Mouse (Mus musculus): Measurements from ENCODE around the gene Fam124b. TPM values are rescaled to one million over a fixed set of nuclear protein-coding genes. Genes with fewer than 3 reads are reported as not detected.

The Fam124b gene
- not detected in 2 replicates for polyA plus RNA-seq (2011; ENCODE audit: insufficient read depth, insufficient read length, low read depth, missing spikeins)

DNA sequence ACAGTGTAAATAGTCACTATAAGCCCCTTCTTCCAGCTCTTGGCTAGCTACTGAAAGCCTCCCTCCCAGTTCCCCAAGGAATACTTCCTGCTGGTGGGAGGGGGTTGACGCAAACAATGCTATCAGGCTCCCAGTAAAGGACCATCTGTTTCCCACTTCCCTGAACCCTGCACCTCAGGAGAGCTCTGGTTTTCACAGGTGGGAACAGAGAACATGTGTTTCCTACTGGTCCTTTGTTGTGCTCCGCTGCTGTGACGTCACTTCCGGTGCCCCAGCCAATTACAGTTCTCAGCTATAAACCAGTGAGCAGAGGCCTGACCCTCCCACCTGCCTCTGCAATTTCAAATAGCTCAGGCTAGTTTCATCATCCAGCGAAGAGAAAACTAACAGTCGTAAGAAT is at the start of gene Fam124b:
Fam124b (minus strand) TSS at position 206 of the 400 bp plus-strand sequence.
- Histone ChIP-seq H3K4me1 (ENCODE audit: control insufficient read depth, insufficient read depth, low read length) (no peaks in the 10 kb centered on the region), H3K9ac (ENCODE audit: low read depth, poor library complexity, severe bottlenecking) (no peak within 1 kb of the TSS), H3K36me3 (ENCODE audit: control insufficient read depth, insufficient read depth, low read length, poor library complexity, severe bottlenecking) (no peaks in the 10 kb centered on the region), H3K27ac (ENCODE audit: insufficient read depth, low read length) (no peak within 1 kb of the TSS), H3K27me3 (ENCODE audit: control insufficient read depth, insufficient read depth, low read length, poor library complexity, severe bottlenecking) (no peaks in the 10 kb centered on the region), H3K9me3 (replicated peaks; ENCODE audit: control insufficient read depth, insufficient read depth, low read length, poor library complexity, severe bottlenecking) (peaks cover 5% of the 10 kb centered on the region; the same call in 1 of the 2 replicates), H3K4me3 (ENCODE audit: low read depth, low read length) (no peak within 1 kb of the TSS)
- TF ChIP-seq EP300 (IDR thresholded peaks at IDR 0.05; ENCODE audit: insufficient read depth, low read depth, low read length) (no peak), POLR2A (IDR thresholded peaks at IDR 0.05; ENCODE audit: insufficient read depth, low read length) (no peak), CTCF (IDR thresholded peaks at IDR 0.05; ENCODE audit: low read depth, low read length) (no peak)

DNA sequence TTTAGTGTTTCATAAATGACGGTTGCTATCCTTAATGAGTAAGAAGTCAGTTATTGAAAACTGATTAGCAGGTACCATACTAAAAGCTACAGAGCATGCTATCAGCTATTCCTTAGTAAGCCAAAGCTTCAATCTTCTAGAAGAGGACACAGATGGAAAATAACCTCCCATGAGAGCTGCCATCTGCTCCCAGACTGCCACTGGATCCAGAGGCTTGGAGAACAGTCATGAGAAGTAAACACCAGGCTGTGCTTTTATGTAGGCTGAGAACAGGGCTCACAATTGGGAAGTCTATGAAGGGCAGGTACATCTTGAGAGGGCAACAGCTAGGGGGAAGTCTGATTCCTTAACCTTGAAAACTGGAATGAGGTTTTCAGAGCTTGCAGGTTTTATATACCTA is 42.2 kb upstream of the Fam124b start:
- H3K36me3 ChIP-seq (ENCODE audit: control insufficient read depth, insufficient read depth, low read length, poor library complexity, severe bottlenecking) = no peaks in the 10 kb centered on the region
- no peaks in the 10 kb centered on the region for H3K9me3 ChIP-seq (replicated peaks; ENCODE audit: control insufficient read depth, insufficient read depth, low read length, poor library complexity, severe bottlenecking)
- no peak overlapping the region for H3K9ac ChIP-seq (ENCODE audit: low read depth, poor library complexity, severe bottlenecking)
- H3K4me3 ChIP-seq (ENCODE audit: low read depth, low read length) = no peak overlapping the region
- H3K4me1 ChIP-seq (ENCODE audit: control insufficient read depth, insufficient read depth, low read length) = no peaks in the 10 kb centered on the region
- TF ChIP-seq EP300 (IDR thresholded peaks at IDR 0.05; ENCODE audit: insufficient read depth, low read depth, low read length) (no peak), POLR2A (IDR thresholded peaks at IDR 0.05; ENCODE audit: insufficient read depth, low read length) (no peak), CTCF (IDR thresholded peaks at IDR 0.05; ENCODE audit: low read depth, low read length) (no peak)
- no peak overlapping the region for H3K27ac ChIP-seq (ENCODE audit: insufficient read depth, low read length)
- no peaks in the 10 kb centered on the region for H3K27me3 ChIP-seq (ENCODE audit: control insufficient read depth, insufficient read depth, low read length, poor library complexity, severe bottlenecking)

DNA sequence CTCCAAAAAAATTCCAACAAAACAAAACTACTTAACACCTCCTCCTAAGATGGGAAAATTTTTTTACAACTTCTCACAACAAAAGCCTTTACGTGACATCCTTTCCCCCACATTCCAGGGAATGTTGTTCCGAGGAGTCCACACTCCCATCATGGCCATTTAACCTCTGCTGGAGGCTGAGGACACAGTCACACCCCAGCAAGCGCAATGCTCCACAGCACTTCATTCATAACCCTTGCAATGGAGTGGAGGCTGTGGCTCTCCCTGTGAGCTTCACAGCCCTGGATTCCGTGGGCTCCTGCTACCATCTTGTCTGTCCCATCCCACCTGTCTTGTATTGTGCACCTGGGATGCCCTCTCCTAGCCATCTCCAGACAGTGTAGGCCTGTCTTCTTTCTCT is 40.4 kb upstream of the Fam124b start:
- Histone ChIP-seq H3K4me1 (ENCODE audit: control insufficient read depth, insufficient read depth, low read length) (no peaks in the 10 kb centered on the region), H3K27me3 (ENCODE audit: control insufficient read depth, insufficient read depth, low read length, poor library complexity, severe bottlenecking) (no peaks in the 10 kb centered on the region), H3K9me3 (replicated peaks; ENCODE audit: control insufficient read depth, insufficient read depth, low read length, poor library complexity, severe bottlenecking) (no peaks in the 10 kb centered on the region), H3K36me3 (ENCODE audit: control insufficient read depth, insufficient read depth, low read length, poor library complexity, severe bottlenecking) (no peaks in the 10 kb centered on the region), H3K9ac (ENCODE audit: low read depth, poor library complexity, severe bottlenecking) (no peak overlapping the region), H3K27ac (ENCODE audit: insufficient read depth, low read length) (no peak overlapping the region), H3K4me3 (ENCODE audit: low read depth, low read length) (no peak overlapping the region)
- no peak for TF ChIP-seq EP300 (IDR thresholded peaks at IDR 0.05; ENCODE audit: insufficient read depth, low read depth, low read length)
- no peak for TF ChIP-seq POLR2A (IDR thresholded peaks at IDR 0.05; ENCODE audit: insufficient read depth, low read length)
- TF ChIP-seq CTCF (IDR thresholded peaks at IDR 0.05; ENCODE audit: low read depth, low read length) = no peak

DNA sequence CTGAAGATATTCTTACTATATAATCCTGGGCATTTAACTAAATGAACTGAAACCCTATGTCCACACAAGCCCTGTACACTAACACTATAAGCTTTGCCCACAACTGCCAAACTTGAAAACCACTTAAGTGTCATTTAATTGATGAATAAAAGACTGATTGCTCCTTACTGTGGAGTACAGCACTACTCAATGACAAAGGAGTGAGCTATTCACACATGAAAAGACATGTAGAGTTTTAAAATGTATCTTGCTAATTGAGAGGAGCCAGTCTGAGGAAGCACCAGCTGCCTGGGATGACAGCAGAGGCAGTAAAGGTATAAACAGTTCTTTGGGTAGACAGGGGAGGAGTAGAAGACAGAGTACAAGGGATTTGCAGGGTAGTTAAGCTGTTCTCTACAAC is 35.0 kb upstream of the Fam124b start:
- Histone ChIP-seq H3K36me3 (ENCODE audit: control insufficient read depth, insufficient read depth, low read length, poor library complexity, severe bottlenecking) (no peaks in the 10 kb centered on the region), H3K27ac (ENCODE audit: insufficient read depth, low read length) (no peak overlapping the region), H3K4me3 (ENCODE audit: low read depth, low read length) (no peak overlapping the region), H3K9ac (ENCODE audit: low read depth, poor library complexity, severe bottlenecking) (no peak overlapping the region), H3K27me3 (ENCODE audit: control insufficient read depth, insufficient read depth, low read length, poor library complexity, severe bottlenecking) (no peaks in the 10 kb centered on the region), H3K4me1 (ENCODE audit: control insufficient read depth, insufficient read depth, low read length) (no peaks in the 10 kb centered on the region), H3K9me3 (replicated peaks; ENCODE audit: control insufficient read depth, insufficient read depth, low read length, poor library complexity, severe bottlenecking) (no peaks in the 10 kb centered on the region)
- TF ChIP-seq POLR2A (IDR thresholded peaks at IDR 0.05; ENCODE audit: insufficient read depth, low read length) (no peak), CTCF (IDR thresholded peaks at IDR 0.05; ENCODE audit: low read depth, low read length) (no peak), EP300 (IDR thresholded peaks at IDR 0.05; ENCODE audit: insufficient read depth, low read depth, low read length) (no peak)

DNA sequence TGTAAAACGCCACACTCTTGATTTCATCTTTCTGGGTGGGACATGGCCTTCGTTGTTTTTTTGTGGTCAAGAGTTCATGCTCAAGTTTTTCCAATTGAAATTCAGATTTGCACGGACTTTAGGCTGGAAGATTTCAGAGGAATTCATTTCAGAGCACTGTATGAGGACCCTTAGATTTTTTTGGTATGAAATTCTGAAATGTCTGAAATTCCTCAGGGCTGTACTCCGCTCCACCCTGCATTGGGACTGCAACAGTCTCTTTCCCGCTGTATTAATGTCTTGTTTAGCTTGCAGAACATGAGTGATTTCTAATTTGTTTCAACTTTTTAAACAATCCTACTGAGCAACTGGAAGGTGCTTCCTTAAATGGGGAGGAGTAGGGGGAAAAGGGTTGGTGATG is 32.0 kb upstream of the Fam124b start:
- Histone ChIP-seq H3K27ac (ENCODE audit: insufficient read depth, low read length) (no peak overlapping the region), H3K9ac (ENCODE audit: low read depth, poor library complexity, severe bottlenecking) (no peak overlapping the region), H3K9me3 (replicated peaks; ENCODE audit: control insufficient read depth, insufficient read depth, low read length, poor library complexity, severe bottlenecking) (no peaks in the 10 kb centered on the region), H3K36me3 (ENCODE audit: control insufficient read depth, insufficient read depth, low read length, poor library complexity, severe bottlenecking) (no peaks in the 10 kb centered on the region), H3K4me1 (ENCODE audit: control insufficient read depth, insufficient read depth, low read length) (no peaks in the 10 kb centered on the region), H3K27me3 (ENCODE audit: control insufficient read depth, insufficient read depth, low read length, poor library complexity, severe bottlenecking) (no peaks in the 10 kb centered on the region), H3K4me3 (ENCODE audit: low read depth, low read length) (no peak overlapping the region)
- TF ChIP-seq POLR2A (IDR thresholded peaks at IDR 0.05; ENCODE audit: insufficient read depth, low read length) (no peak), EP300 (IDR thresholded peaks at IDR 0.05; ENCODE audit: insufficient read depth, low read depth, low read length) (no peak), CTCF (IDR thresholded peaks at IDR 0.05; ENCODE audit: low read depth, low read length) (no peak)

DNA sequence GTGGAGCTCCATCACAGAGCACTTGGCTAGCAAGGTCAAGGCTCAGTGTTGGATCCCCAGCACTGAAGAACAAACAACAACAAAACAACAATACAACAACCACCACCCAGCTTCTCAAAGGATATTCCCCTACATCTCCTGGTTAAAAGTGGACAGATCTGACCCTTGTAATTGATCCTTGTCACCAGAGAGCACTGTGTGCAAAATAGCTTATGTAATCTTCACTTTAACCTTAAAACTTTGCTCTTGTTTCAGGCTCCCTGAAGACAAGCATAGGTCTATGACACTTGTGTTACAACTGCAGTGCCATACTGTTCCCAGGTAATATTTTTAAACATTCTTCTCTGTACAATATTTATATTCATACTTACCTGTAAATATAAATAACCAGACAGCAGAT is 28.9 kb upstream of the Fam124b start:
- no peaks in the 10 kb centered on the region for H3K9me3 ChIP-seq (replicated peaks; ENCODE audit: control insufficient read depth, insufficient read depth, low read length, poor library complexity, severe bottlenecking)
- H3K4me3 ChIP-seq (ENCODE audit: low read depth, low read length) = no peak overlapping the region
- no peaks in the 10 kb centered on the region for H3K36me3 ChIP-seq (ENCODE audit: control insufficient read depth, insufficient read depth, low read length, poor library complexity, severe bottlenecking)
- H3K27me3 ChIP-seq (ENCODE audit: control insufficient read depth, insufficient read depth, low read length, poor library complexity, severe bottlenecking) = no peaks in the 10 kb centered on the region
- H3K27ac ChIP-seq (ENCODE audit: insufficient read depth, low read length) = no peak overlapping the region
- no peaks in the 10 kb centered on the region for H3K4me1 ChIP-seq (ENCODE audit: control insufficient read depth, insufficient read depth, low read length)
- no peak overlapping the region for H3K9ac ChIP-seq (ENCODE audit: low read depth, poor library complexity, severe bottlenecking)
- TF ChIP-seq CTCF (IDR thresholded peaks at IDR 0.05; ENCODE audit: low read depth, low read length) (no peak), EP300 (IDR thresholded peaks at IDR 0.05; ENCODE audit: insufficient read depth, low read depth, low read length) (no peak), POLR2A (IDR thresholded peaks at IDR 0.05; ENCODE audit: insufficient read depth, low read length) (no peak)
